Mouse (Mus musculus): Measurements from ENCODE around the gene Gm35315. TPM values are rescaled to one million over a fixed set of nuclear protein-coding genes. Genes with fewer than 3 reads are reported as not detected.

Gm35315 gene
- polyA plus RNA-seq, 1 experiment from 2014 or later = 0.47 TPM

Other genes starting within 250 kb of the Gm35315 start
- 0.42 and 0.51 TPM in 2 replicates for gene Gm15446, start 171.0 kb downstream of the Gm35315 start, polyA plus RNA-seq (2015; fragmentation: Nextera tagmentation; extraction: Ambion mirVana)
- gene Zfp932, start 97.9 kb downstream of the Gm35315 start, polyA plus RNA-seq (2015; fragmentation: Nextera tagmentation; extraction: Ambion mirVana) = 9.7 and 11.9 TPM in 2 replicates
- gene Gm17655, start 21.9 kb downstream of the Gm35315 start, polyA plus RNA-seq (2015; fragmentation: Nextera tagmentation; extraction: Ambion mirVana) = 2.5 and 3.4 TPM in 2 replicates
- 0.94 and 1.1 TPM in 2 replicates for gene Plcxd1, start 5.5 kb upstream of the Gm35315 start, polyA plus RNA-seq (2015; fragmentation: Nextera tagmentation; extraction: Ambion mirVana)
- 21.1 and 23.1 TPM in 2 replicates for gene Gtpbp6, start 13.8 kb upstream of the Gm35315 start, polyA plus RNA-seq (2015; fragmentation: Nextera tagmentation; extraction: Ambion mirVana)
- gene Zfp605, start 15.7 kb upstream of the Gm35315 start, polyA plus RNA-seq (2015; fragmentation: Nextera tagmentation; extraction: Ambion mirVana) = 2.4 and 3.3 TPM in 2 replicates
- 25.8 and 29.9 TPM in 2 replicates for gene Chfr, start 41.4 kb upstream of the Gm35315 start, polyA plus RNA-seq (2015; fragmentation: Nextera tagmentation; extraction: Ambion mirVana)
- gene Golga3, start 82.3 kb upstream of the Gm35315 start, polyA plus RNA-seq (2015; fragmentation: Nextera tagmentation; extraction: Ambion mirVana) = 15.1 and 15.6 TPM in 2 replicates
- 16.1 and 16.3 TPM in 2 replicates for gene Ankle2, start 136.6 kb upstream of the Gm35315 start, polyA plus RNA-seq (2015; fragmentation: Nextera tagmentation; extraction: Ambion mirVana)
- 47.4 and 56.3 TPM in 2 replicates for gene Pgam5, start 175.5 kb upstream of the Gm35315 start, polyA plus RNA-seq (2015; fragmentation: Nextera tagmentation; extraction: Ambion mirVana)
- 16.0 and 19.1 TPM in 2 replicates for gene Pxmp2, start 191.8 kb upstream of the Gm35315 start, polyA plus RNA-seq (2015; fragmentation: Nextera tagmentation; extraction: Ambion mirVana)
- gene Pole, start 191.9 kb upstream of the Gm35315 start, polyA plus RNA-seq (2015; fragmentation: Nextera tagmentation; extraction: Ambion mirVana) = 16.2 and 17.7 TPM in 2 replicates
- gene P2rx2, start 248.8 kb upstream of the Gm35315 start, polyA plus RNA-seq (2015; fragmentation: Nextera tagmentation; extraction: Ambion mirVana) = 0.51 and 0.88 TPM in 2 replicates

All from heart, embryonic 13.5 days (tissue).